Mouse (Mus musculus) lung, postnatal 14 days (tissue): ENCODE measurements around the gene Prmt7.

Source experiments
- DNase-seq: peaks from one replicate; pipeline ENCODE4 v3.0.0; 2021

Gene Prmt7

DNA sequence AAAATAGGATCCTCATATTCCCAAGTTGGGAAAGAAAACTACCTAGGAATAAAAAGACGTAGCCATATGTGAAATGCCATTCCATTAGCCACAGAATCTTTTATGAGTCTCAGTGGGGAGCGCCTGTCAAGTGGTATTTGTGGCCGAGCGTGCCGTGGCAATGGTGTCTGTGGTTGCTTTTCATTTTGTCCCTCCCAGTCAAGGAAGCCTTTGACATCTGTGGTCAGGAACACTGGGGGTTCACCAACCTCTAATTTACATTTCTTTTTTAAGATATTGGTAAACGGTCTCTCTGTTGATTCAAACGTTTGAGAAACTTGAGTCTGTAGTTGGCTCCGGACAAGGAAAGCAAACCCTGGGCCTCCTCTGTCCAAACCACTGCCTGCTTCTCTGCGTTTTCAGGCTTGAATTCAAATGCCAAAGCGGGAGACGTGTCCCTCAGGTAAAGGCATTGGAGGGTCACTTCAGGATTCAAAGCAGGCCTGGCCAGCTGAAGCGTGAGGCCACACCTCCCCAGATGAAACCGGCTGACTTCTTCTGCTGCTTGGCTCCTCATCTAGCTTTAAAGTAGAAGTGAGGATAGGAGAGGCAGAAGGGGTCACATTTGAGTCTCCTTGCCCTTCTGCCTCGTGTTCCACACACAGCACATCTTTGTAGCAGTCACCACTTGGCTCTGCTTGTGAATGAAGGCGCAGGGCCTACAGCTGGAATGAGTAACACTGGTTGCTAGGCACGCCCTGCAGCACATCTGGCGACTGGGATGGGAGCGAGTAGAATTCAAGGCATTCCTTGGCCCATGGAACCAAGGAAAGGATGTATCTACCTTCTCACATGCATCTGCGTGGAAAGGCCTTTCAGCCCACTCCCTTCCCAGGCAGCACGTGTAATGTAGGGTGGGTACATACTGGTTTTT, 82.0 kb downstream of the Prmt7 start:
- no peak for DNase-seq

DNA sequence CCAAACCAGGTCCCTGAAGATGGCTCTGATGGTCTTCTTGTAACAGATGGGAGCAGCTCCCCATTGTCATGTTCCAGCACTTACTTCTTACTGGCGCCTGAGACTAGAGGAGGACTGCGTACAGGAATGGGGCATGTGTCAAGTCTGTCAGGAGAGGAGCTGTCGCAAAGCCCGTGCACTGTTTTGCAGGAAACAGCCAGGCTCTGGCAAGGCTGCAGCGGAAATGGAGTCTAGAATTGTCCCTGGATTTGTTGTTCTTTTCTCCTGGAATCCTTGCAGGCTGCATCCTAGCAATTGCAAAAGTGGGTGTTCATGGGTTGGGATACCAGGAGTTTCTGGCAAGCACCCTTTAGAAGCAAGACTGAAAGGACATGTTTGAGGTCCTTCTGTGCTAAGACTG, 87.5 kb downstream of the Prmt7 start:
- DNase-seq = peak; percentile 32

- no peak for DNase-seq
Observed at GRCm38 (mm10) chr8:106298846-106299245, 88.1 kb downstream of the Prmt7 start.

- DNase-seq = no peak
Observed at GRCm38 (mm10) chr8:106299686-106300085, 89.0 kb downstream of the Prmt7 start.

- no peak for DNase-seq
Observed at GRCm38 (mm10) chr8:106300739-106301715, 90.3 kb downstream of the Prmt7 start.
